Mouse (Mus musculus) lung, adult 2 months (tissue): Measurements from ENCODE around the gene Med6.

Experiments used
- CTCF ChIP-seq: fragments of 200-500 bp; IDR thresholded peaks from 2 replicates; pipeline ENCODE4 v1.5.1; 2011; ENCODE audit warnings: mild to moderate bottlenecking, low read length, control low read depth; ENCODE audit not compliant: insufficient read depth
- POLR2A ChIP-seq: fragments of 200-500 bp; IDR thresholded peaks from 2 replicates; pipeline ENCODE4 v1.6.1; 2011; ENCODE audit warnings: low read depth, mild to moderate bottlenecking, control low read depth, low read length, borderline replicate concordance; ENCODE audit errors: extremely low read depth

GRCm38 (mm10) chr12:81633246-81633645, 38.4 kb upstream of the Med6 start:
- TF ChIP-seq CTCF (no peak), POLR2A (no peak)
